Mouse (Mus musculus) lung, postnatal 0 days (tissue): ENCODE measurements around the gene Abhd17c.

Source experiments
- CTCF ChIP-seq: IDR thresholded peaks from 2 replicates; pipeline ENCODE4 v1.5.1; 2016; ENCODE audit warnings: antibody characterized with exemption, mild to moderate bottlenecking
- EP300 ChIP-seq: IDR thresholded peaks from 2 replicates; pipeline ENCODE4 v1.6.1; 2016; ENCODE audit warnings: antibody characterized with exemption, mild to moderate bottlenecking, control low read depth

- no peak for TF ChIP-seq CTCF
- peak; percentile 45; the same call in 1 of the 2 replicates for TF ChIP-seq EP300
These were observed 8.8 kb downstream of the Abhd17c start for GRCm38 (mm10) chr7:84142736-84143473.
